Mouse (Mus musculus): ENCODE results near the gene Rnf148. TPM values are rescaled to one million over a fixed set of nuclear protein-coding genes. Genes with fewer than 3 reads are reported as not detected.

The Rnf148 gene
- polyA plus RNA-seq, 1 experiment from 2014 or later: not detected

Other genes starting within 250 kb of the Rnf148 start
- not detected in 2 replicates for gene Rnf133, start 4.8 kb downstream of the Rnf148 start, polyA plus RNA-seq (2016; fragmentation: Nextera tagmentation; extraction: Ambion mirVana)
- 4.8 and 5.8 TPM in 2 replicates for gene Cadps2, start 184.3 kb upstream of the Rnf148 start, polyA plus RNA-seq (2016; fragmentation: Nextera tagmentation; extraction: Ambion mirVana)